Mouse (Mus musculus) embryonic facial prominence, embryonic 15.5 days (tissue): Measurements from ENCODE around the gene Map2. TPM values are rescaled to one million over a fixed set of nuclear protein-coding genes. Genes with fewer than 3 reads are reported as not detected.

Source experiments
- ATAC-seq: fragments of 200-750 bp; cut with Nextera tagmentation; 2 replicates; pipeline ENCODE4 v1.8.0; 2017; ENCODE audit warnings: low read depth, moderate TSS enrichment; ENCODE audit not compliant: insufficient number of reproducible peaks, low FRiP score, low TSS enrichment
- H3K27ac ChIP-seq: fragments of 300-500 bp; sonication (generic); replicated peaks from 2 replicates; pipeline ENCODE4 v1.5.1; 2015; ENCODE audit warnings: mild to moderate bottlenecking, inconsistent platforms
- H3K27me3 ChIP-seq: fragments of 300-500 bp; sonication (generic); 2 replicates; pipeline ENCODE4 v1.6.1; 2015; ENCODE audit warnings: inconsistent platforms
- H3K36me3 ChIP-seq: fragments of 300-500 bp; sonication (generic); 2 replicates; pipeline ENCODE4 v1.6.1; 2015; ENCODE audit warnings: mild to moderate bottlenecking, inconsistent platforms
- H3K4me1 ChIP-seq: fragments of 300-500 bp; sonication (generic); 2 replicates; pipeline ENCODE4 v1.6.1; 2015; ENCODE audit warnings: inconsistent platforms
- H3K4me2 ChIP-seq: fragments of 300-500 bp; sonication (generic); replicated peaks from 2 replicates; pipeline ENCODE4 v1.6.1; 2015; ENCODE audit warnings: mild to moderate bottlenecking, inconsistent platforms
- H3K4me3 ChIP-seq: fragments of 300-500 bp; sonication (generic); replicated peaks from 2 replicates; pipeline ENCODE4 v1.5.1; 2015; ENCODE audit warnings: mild to moderate bottlenecking, inconsistent platforms
- H3K9ac ChIP-seq: fragments of 300-500 bp; sonication (generic); 2 replicates; pipeline ENCODE4 v1.6.1; 2015; ENCODE audit warnings: inconsistent platforms
- H3K9me3 ChIP-seq: fragments of 300-500 bp; sonication (generic); replicated peaks from 2 replicates; pipeline ENCODE4 v1.6.1; 2016; ENCODE audit warnings: inconsistent platforms
- WGBS: fragments of 180-500 bp; shearing (Covaris S2); methylation state at CpG from one replicate; pipeline ENCODE4 v1.1.7; 2015; 5-methylcytosine and 5-hydroxymethylcytosine counted together
- polyA plus RNA-seq: library from polyadenylated mRNA; unstranded; fragments of >200 nt; fragmentation: Nextera tagmentation; extraction: Ambion mirVana; gene quantifications from 2 replicates; pipeline ENCODE4 v1.2.1, GENCODE M21; 2015

Gene Map2
- polyA plus RNA-seq, 1 experiment from 2014 or later: 22.4 TPM

DNA sequence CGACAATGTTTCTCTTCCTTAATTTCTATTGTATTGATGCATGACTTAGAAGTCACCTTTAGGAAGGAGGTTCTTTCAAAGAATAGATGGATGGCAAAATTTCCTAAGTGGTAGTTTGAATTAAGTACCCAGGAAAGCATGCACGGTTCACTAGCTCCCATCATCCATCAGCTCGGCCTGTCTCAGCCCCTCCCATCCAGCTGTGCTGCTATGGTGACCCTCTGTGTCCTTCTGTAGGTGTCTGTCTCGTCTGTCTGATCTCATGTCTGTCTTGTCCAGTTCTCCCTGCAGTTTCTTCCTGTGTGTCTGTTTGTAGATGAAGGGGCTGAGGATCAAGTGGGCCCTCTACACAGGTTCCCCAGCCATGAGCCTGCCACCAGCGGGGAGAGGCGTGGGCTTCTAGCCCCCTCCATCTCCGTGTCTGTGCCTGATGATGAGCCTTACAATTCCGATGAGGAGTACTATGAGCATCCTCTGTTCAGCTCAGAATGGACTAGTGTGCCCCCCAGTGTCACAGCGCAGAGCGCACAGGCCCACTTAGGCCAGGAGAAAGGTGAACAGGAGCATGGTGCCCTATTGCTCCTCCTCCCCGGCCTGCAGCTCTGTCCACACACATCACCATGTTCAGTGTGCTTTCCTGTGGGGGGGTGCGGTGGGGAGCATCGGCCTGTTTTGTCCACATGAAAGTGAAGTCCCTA lies 232.3 kb downstream of the Map2 start:
- Histone ChIP-seq H3K27ac (no peak overlapping the region), H3K9ac (no peak overlapping the region), H3K4me1 (no peaks in the 10 kb centered on the region), H3K4me2 (no peak overlapping the region), H3K27me3 (no peaks in the 10 kb centered on the region), H3K4me3 (no peak overlapping the region), H3K36me3 (no peaks in the 10 kb centered on the region), H3K9me3 (no peaks in the 10 kb centered on the region)
- WGBS: 73% methylated on average over 13 of the region's 13 CpGs
- no peak for ATAC-seq

DNA sequence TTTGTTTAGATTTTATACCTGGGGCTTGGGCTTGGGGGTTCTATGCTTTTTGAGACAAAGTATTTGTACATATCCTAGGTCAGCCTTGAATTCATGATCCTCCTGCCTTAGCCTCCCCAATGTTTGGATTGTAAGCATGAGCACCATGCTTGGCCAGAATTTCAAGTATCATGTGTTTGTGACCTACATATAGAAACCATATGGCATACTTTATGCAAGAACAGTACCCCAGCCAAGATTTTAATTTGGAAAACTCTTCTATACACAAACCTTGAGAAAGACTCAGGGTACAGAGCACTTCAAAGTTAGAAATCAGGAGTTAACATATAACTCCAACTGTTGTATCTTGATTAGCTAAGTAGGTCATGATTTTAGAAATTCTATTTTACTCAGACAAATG lies 243.3 kb downstream of the Map2 start:
- no peaks in the 10 kb centered on the region for H3K36me3 ChIP-seq
- H3K4me3 ChIP-seq: no peak overlapping the region
- H3K27me3 ChIP-seq: no peaks in the 10 kb centered on the region
- H3K9ac ChIP-seq: no peak overlapping the region
- H3K4me1 ChIP-seq: no peaks in the 10 kb centered on the region
- no peak overlapping the region for H3K4me2 ChIP-seq
- no peaks in the 10 kb centered on the region for H3K9me3 ChIP-seq
- no peak overlapping the region for H3K27ac ChIP-seq
- ATAC-seq: no peak

- no peak overlapping the region for H3K4me2 ChIP-seq
- H3K4me3 ChIP-seq: no peak overlapping the region
- WGBS: 87% methylated on average over 5 of the region's 5 CpGs
- H3K36me3 ChIP-seq: no peaks in the 10 kb centered on the region
- no peaks in the 10 kb centered on the region for H3K27me3 ChIP-seq
- no peak for ATAC-seq
- H3K27ac ChIP-seq: no peak overlapping the region
- H3K4me1 ChIP-seq: no peaks in the 10 kb centered on the region
- H3K9ac ChIP-seq: no peak overlapping the region
- no peaks in the 10 kb centered on the region for H3K9me3 ChIP-seq
Observed at GRCm38 (mm10) chr1:66426073-66426472, 251.0 kb downstream of the Map2 start.

DNA sequence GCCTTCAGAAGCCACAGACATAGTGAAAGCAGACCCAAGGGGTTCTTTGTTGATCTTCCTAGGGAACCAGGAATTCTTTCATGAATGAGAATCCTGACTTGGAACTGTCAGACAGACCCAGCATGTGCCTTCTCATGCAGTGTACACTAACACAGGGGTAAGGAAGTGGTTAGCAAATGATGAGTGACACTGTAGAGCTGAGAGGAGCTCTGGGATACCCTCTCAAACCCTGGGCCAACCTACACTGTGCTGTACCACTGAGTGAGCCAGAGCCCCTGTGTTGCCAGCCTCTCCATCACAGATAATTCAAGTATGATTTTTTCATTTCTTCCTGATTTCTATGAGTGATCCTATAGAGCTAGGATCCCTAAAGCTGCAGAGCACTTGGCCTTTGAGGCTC lies 255.9 kb downstream of the Map2 start:
- ATAC-seq: no peak
- Histone ChIP-seq H3K27me3 (no peaks in the 10 kb centered on the region), H3K9me3 (no peaks in the 10 kb centered on the region), H3K4me2 (no peak overlapping the region), H3K27ac (no peak overlapping the region), H3K4me1 (no peaks in the 10 kb centered on the region), H3K36me3 (no peaks in the 10 kb centered on the region), H3K9ac (no peak overlapping the region), H3K4me3 (no peak overlapping the region)

- H3K9ac ChIP-seq: no peak overlapping the region
- H3K27me3 ChIP-seq: no peaks in the 10 kb centered on the region
- H3K4me1 ChIP-seq: no peaks in the 10 kb centered on the region
- WGBS: 80% methylated on average over 6 of the region's 6 CpGs
- no peak overlapping the region for H3K27ac ChIP-seq
- no peak overlapping the region for H3K4me2 ChIP-seq
- H3K9me3 ChIP-seq: no peaks in the 10 kb centered on the region
- no peak for ATAC-seq
- no peak overlapping the region for H3K4me3 ChIP-seq
- H3K36me3 ChIP-seq: no peaks in the 10 kb centered on the region
Observed at GRCm38 (mm10) chr1:66431472-66431871, 256.4 kb downstream of the Map2 start.

- Histone ChIP-seq H3K4me1 (no peaks in the 10 kb centered on the region), H3K27me3 (no peaks in the 10 kb centered on the region), H3K4me3 (no peak overlapping the region), H3K9me3 (no peaks in the 10 kb centered on the region), H3K9ac (no peak overlapping the region), H3K4me2 (no peak overlapping the region), H3K36me3 (no peaks in the 10 kb centered on the region), H3K27ac (no peak overlapping the region)
- no peak for ATAC-seq
- 88% methylated on average over 2 of the region's 2 CpGs for WGBS
Observed at GRCm38 (mm10) chr1:66438069-66438468, 263.0 kb downstream of the Map2 start.

DNA sequence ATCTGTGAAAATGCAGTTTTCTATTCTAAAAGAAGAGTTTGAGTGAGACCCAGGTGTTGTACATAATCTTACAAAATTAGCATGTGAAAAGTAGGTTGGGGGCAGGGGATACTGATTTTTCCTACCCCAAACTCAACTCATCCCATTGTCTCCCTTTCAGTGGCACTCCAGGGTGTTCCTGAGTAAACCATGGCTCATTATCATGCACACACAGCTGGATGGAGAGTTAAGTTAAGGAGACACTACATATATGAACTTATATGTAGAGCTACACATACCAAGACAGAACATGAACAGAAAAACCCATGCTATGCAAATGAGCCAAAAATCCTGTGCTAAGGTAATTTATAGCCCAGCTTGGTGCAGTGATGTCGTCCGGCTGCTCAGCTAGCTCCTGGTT lies 267.8 kb downstream of the Map2 start:
- Histone ChIP-seq H3K4me3 (no peak overlapping the region), H3K36me3 (no peaks in the 10 kb centered on the region), H3K27me3 (no peaks in the 10 kb centered on the region), H3K4me1 (no peaks in the 10 kb centered on the region), H3K27ac (no peak overlapping the region), H3K4me2 (no peak overlapping the region), H3K9ac (no peak overlapping the region), H3K9me3 (no peaks in the 10 kb centered on the region)
- no peak for ATAC-seq
- WGBS: 90% methylated on average over 2 of the region's 2 CpGs

GRCm38 (mm10) chr1:66449471-66449870 lies 274.4 kb downstream of the Map2 start:
- WGBS: 48% methylated on average over 2 of the region's 2 CpGs
- Histone ChIP-seq H3K36me3 (no peaks in the 10 kb centered on the region), H3K9ac (no peak overlapping the region), H3K4me1 (no peaks in the 10 kb centered on the region), H3K4me2 (no peak overlapping the region), H3K27me3 (no peaks in the 10 kb centered on the region), H3K27ac (no peak overlapping the region), H3K4me3 (no peak overlapping the region), H3K9me3 (no peaks in the 10 kb centered on the region)
- no peak for ATAC-seq

- Histone ChIP-seq H3K4me3 (no peak overlapping the region), H3K9ac (no peak overlapping the region)
- 15% methylated on average over 2 of the region's 2 CpGs for WGBS
Observed at GRCm38 (mm10) chr1:66456580-66456979, 281.5 kb downstream of the Map2 start.

DNA sequence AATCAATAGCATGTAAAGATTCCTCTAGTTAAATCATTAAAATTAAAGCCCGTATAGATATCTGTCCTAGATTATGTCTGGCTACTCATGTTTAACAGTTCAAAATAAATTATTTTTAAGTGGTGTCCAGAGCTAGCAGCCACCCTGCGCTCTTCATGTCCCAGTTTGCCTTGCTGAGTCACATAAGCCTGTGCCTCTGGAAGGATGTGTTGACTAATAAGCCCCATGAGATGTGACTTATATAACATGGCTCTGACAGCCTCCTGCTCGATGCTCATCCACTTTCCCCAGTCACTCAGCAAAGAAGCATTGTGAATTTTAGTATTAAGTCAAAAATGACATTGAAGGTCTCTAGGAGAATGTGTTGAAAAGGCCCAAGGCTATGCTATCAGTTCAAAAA lies 282.7 kb downstream of the Map2 start:
- Histone ChIP-seq H3K9me3 (no peaks in the 10 kb centered on the region), H3K4me2 (no peak overlapping the region), H3K9ac (no peak overlapping the region), H3K4me3 (no peak overlapping the region), H3K27ac (no peak overlapping the region), H3K4me1 (no peaks in the 10 kb centered on the region), H3K36me3 (no peaks in the 10 kb centered on the region), H3K27me3 (no peaks in the 10 kb centered on the region)
- 65% methylated on average over 3 of the region's 3 CpGs for WGBS
- ATAC-seq: no peak

More at GRCm38 (mm10) chr1:66456580-66456979, 281.5 kb downstream of the Map2 start:
- H3K27ac ChIP-seq: no peak overlapping the region
- H3K9me3 ChIP-seq: no peaks in the 10 kb centered on the region
- no peak for ATAC-seq
- H3K4me2 ChIP-seq: no peak overlapping the region
- H3K27me3 ChIP-seq: no peaks in the 10 kb centered on the region
- no peaks in the 10 kb centered on the region for H3K36me3 ChIP-seq
- no peaks in the 10 kb centered on the region for H3K4me1 ChIP-seq

GRCm38 (mm10) chr1:66459394-66459793 lies 284.3 kb downstream of the Map2 start:
- no peak overlapping the region for H3K9ac ChIP-seq
- no peaks in the 10 kb centered on the region for H3K9me3 ChIP-seq
- no peaks in the 10 kb centered on the region for H3K36me3 ChIP-seq
- WGBS: 68% methylated on average over 3 of the region's 3 CpGs
- ATAC-seq: no peak
- H3K27me3 ChIP-seq: no peaks in the 10 kb centered on the region
- no peaks in the 10 kb centered on the region for H3K4me1 ChIP-seq
- no peak overlapping the region for H3K4me2 ChIP-seq
- no peak overlapping the region for H3K4me3 ChIP-seq
- no peak overlapping the region for H3K27ac ChIP-seq

GRCm38 (mm10) chr1:66460850-66461249 lies 285.8 kb downstream of the Map2 start:
- WGBS: 76% methylated on average over 4 of the region's 4 CpGs
- no peak for ATAC-seq
- Histone ChIP-seq H3K4me1 (no peaks in the 10 kb centered on the region), H3K4me2 (no peak overlapping the region), H3K36me3 (no peaks in the 10 kb centered on the region), H3K9me3 (no peaks in the 10 kb centered on the region), H3K9ac (no peak overlapping the region), H3K27ac (no peak overlapping the region), H3K4me3 (no peak overlapping the region), H3K27me3 (no peaks in the 10 kb centered on the region)
